17 mouse cellular contexts compared by ENCODE assay signal in the genomic region with DNA sequence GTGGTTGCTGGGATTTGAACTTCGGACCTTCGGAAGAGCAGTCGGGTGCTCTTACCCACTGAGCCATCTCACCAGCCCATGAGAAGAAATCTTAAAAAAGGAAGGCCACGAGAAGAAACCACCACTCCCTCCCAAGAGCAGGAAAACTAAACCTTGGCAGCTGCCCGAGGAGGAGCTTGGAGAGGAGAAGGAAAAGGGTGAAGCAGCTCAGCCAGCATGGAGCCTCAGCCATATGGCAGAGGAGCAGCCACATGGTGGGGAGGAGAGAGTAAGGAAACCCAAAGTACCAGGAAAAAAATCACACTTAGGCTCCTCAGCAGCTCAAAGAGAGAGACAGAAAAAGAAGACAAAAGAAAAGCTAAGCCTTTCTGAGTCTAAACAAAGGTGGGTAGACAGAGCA.
DNase-seq lines count a peak whose midpoint lies in the region; ATAC-seq and TF ChIP-seq lines count a peak whose summit lies in the region.
"Had no signal": no experiment of that assay in that cellular context is flagged by ENCODE, and none has a peak within 500 bp of the region (broad histone marks: within the 10 kb centered on the region; RNA-seq: fewer than 3 reads in every experiment).

No protein-coding gene starts in this region.

- no peak overlapping the region for H3K4me3 ChIP-seq in layer of hippocampus, adult 2 months
- H3K4me3 ChIP-seq: limb, embryonic 15.5 days; megakaryocyte, embryonic 14.5 days had no signal

- ATAC-seq in CD4-positive, CD25-positive, alpha-beta regulatory T cell, adult 4 months: no peak
- ATAC-seq: Patski had no signal

- peak overlapping the region; percentile 87 for H3K27ac ChIP-seq in layer of hippocampus, adult 2 months

- DNase-seq in layer of hippocampus, adult 2 months (ENCODE audit: low spot score in 2 of 2): peak; percentile 67 to 74
- DNase-seq in layer of hippocampus, postnatal 25 days (ENCODE audit: extremely low spot score in 1 of 2, low spot score in 1 of 2): no peak
- peak; percentile 76 for DNase-seq in cerebellum, adult 11-12 months
- DNase-seq in cerebellum, postnatal 25 days: peak; percentile 55 to 74
- peak; percentile 61 for DNase-seq in right cerebral cortex, postnatal 25 days
- no peak for DNase-seq in spleen, adult 12 weeks (ENCODE audit: low spot score)
- DNase-seq: embryo, embryonic 11 days; gastrocnemius, postnatal 10 days; heart, postnatal 36 days; kidney, adult 8-10 months; lung, embryonic 14.5 days; retina, postnatal 1 day; thymus, adult 2 months had no signal

- no peak for TF ChIP-seq CTCF in layer of hippocampus, adult 2 months (conservative IDR thresholded peaks at IDR 0.05)

Comparison
In these comparisons a context has a peak if more than half of its experiments do, and no peak if none do; other contexts are left out.
1. DNase-seq: peak in layer of hippocampus, adult 2 months (2 of 2), cerebellum, adult 11-12 months (single experiment), cerebellum, postnatal 25 days (2 of 2) and right cerebral cortex, postnatal 25 days (single experiment); none in layer of hippocampus, postnatal 25 days (0 of 2) and spleen, adult 12 weeks (single experiment).